Mouse (Mus musculus): ENCODE results near the gene Pdia2. TPM values are rescaled to one million over a fixed set of nuclear protein-coding genes. Genes with fewer than 3 reads are reported as not detected.

The Pdia2 gene
- polyA plus RNA-seq, 1 experiment from 2014 or later, result 0.32 TPM

DNA sequence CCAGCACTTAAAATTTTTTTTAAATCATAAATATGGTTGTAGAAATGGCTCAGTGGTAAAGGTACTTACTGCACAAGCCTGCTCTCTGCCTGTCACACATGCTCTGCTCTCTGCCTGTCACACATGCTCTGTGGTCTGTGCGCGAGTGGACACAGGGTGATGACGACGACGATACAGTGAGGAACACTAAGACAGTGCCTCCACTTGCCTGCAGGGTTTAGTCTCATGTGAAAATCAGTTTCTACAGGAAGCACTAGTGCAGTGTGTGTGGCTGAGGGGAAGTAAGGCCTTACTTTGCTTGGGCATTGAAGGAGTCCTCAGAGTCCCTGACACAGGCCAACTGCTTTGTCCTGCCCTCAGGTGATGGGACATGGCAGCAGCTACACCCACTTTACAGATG lies 30.9 kb upstream of the Pdia2 start:
- H3K9me3 ChIP-seq (replicated peaks), result no peaks in the 10 kb centered on the region

DNA sequence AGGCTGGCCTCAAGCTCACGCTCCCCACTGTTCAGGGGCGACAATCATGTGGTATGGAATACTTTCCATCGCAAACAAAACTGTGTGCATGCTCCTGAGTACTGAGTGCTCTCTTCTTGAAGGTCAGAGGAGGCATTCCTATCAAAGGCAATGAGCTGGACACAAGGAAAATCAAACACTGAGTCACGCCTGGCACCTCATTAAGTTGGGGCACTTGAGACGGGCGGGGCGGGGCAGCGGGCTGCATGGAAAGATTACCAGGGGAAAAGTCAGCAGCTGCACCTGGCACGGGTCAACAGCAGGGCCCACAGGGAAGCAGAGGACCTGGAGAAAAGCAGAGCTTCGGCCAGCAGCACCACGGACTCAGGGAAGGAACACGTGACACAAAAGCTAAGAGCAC lies 26.3 kb upstream of the Pdia2 start:
- Histone ChIP-seq H3K27ac (no peak overlapping the region), H3K9me3 (replicated peaks) (no peaks in the 10 kb centered on the region), H3K36me3 (peaks cover under 1% of the 10 kb centered on the region; the same call in 1 of the 2 replicates), H3K4me2 (replicated peaks) (no peak overlapping the region), H3K27me3 (no peaks in the 10 kb centered on the region), H3K4me1 (no peaks in the 10 kb centered on the region), H3K4me3 (no peak overlapping the region), H3K9ac (no peak overlapping the region)
- 82% methylated on average over 12 of the region's 12 CpGs for WGBS
- no peak for ATAC-seq (ENCODE audit: low FRiP score)

More for the DNA sequence above, 30.9 kb upstream of the Pdia2 start:
- no peak overlapping the region for H3K27ac ChIP-seq
- no peaks in the 10 kb centered on the region for H3K36me3 ChIP-seq
- no peak overlapping the region for H3K4me3 ChIP-seq
- 94% methylated on average over 5 of the region's 5 CpGs for WGBS
- H3K9ac ChIP-seq, result no peak overlapping the region
- no peaks in the 10 kb centered on the region for H3K4me1 ChIP-seq
- H3K27me3 ChIP-seq, result no peaks in the 10 kb centered on the region
- ATAC-seq (ENCODE audit: low FRiP score), result no peak
- no peak overlapping the region for H3K4me2 ChIP-seq (replicated peaks)

DNA sequence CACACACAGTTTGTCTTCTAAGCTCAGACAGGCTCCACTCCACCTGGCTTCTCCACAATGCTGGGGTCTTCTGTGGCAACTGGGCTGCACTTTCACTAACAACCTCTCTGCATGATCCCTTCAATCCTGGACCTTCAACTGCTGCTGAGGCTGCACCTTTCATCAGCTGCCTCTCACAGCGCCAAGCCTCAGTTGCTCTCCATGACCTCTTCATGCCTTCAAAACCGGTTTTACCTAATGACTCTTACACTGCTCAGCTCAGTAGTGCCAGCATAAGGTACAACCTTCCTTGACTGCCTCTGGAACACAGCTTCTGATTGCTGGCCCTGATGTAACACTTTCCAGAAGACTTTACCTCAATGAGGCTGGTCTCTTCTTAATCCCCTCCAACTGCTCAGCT lies 22.6 kb upstream of the Pdia2 start:
- 73% methylated on average over 2 of the region's 2 CpGs for WGBS
- no peaks in the 10 kb centered on the region for H3K4me1 ChIP-seq
- H3K9me3 ChIP-seq (replicated peaks), result no peaks in the 10 kb centered on the region
- no peak overlapping the region for H3K9ac ChIP-seq
- H3K27me3 ChIP-seq, result no peaks in the 10 kb centered on the region
- ATAC-seq (ENCODE audit: low FRiP score), result no peak
- H3K4me3 ChIP-seq, result no peak overlapping the region
- no peak overlapping the region for H3K27ac ChIP-seq
- H3K4me2 ChIP-seq (replicated peaks), result no peak overlapping the region
- peaks cover 13% of the 10 kb centered on the region for H3K36me3 ChIP-seq

DNA sequence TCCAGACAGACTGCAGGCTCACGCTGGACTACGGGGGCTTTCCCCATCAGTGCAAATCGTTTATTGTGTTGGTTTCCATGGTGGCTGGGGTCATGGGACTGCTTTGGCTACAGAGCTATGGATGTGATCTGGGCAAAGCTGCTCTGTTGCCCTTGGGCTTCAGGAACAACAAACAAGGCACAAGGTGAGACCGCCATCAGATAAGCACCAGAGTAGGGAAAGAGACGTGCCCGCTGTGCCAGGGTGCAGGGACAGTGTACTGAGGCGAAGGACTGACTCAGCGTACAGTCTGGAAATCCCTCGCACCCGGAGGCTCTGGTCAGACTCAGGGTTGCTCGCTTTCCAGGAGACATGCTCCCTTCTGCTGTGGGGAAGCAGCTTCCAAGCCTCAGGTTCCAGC lies 13.8 kb upstream of the Pdia2 start:
- Histone ChIP-seq H3K27me3 (no peaks in the 10 kb centered on the region), H3K4me1 (no peaks in the 10 kb centered on the region), H3K27ac (no peak overlapping the region), H3K9me3 (replicated peaks) (no peaks in the 10 kb centered on the region), H3K36me3 (peaks cover 13% of the 10 kb centered on the region; the same call in 1 of the 2 replicates), H3K4me2 (replicated peaks) (no peak overlapping the region), H3K9ac (no peak overlapping the region), H3K4me3 (no peak overlapping the region)
- ATAC-seq (ENCODE audit: low FRiP score), result no peak
- WGBS, result 90% methylated on average over 11 of the region's 11 CpGs

DNA sequence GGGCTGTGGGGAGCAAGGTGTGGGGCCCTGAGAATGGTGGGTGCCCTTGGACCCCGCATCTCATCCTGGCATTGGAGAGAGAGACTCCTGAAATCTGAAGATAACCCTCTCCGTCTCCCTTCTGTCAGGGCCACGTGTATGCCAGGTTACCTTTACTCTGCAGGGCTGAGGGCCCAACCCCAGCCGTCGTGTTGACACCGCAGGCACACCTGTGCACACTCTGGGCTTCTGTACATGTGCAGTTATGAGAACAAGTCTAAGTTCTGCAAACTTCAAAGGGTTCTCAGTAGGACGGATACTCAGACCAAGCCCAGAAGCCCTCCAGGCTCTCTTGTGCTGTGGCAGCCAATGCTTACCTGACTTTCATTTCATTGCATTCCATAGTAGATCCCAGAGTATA lies 13.4 kb upstream of the Pdia2 start:
- 95% methylated on average over 7 of the region's 7 CpGs for WGBS

DNA sequence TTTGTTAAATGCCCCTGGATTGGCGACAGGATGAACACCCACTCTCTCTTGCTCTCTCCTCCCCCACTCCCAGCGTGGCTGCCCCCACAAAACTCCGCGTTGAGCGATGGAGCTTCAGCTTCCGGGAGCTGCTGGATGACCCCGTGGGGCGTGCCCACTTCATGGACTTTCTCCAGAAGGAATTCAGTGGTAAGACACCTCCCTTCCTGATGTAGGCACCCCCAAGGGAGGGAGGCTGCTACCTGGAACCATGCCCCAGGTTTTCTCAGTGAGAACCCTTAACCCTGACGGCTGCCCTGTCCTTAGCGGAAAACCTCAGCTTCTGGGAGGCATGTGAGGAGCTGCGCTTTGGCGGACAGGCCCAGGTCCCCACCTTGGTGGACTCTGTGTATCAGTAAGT lies 8.8 kb upstream of the Pdia2 start, which contains the start of gene Arhgdig:
TSS of gene Arhgdig (minus strand) at position 101 of the 400 bp plus-strand sequence.
- H3K27me3 ChIP-seq, result peaks cover 32% of the 10 kb centered on the region
- peaks cover 14% of the 10 kb centered on the region for H3K4me1 ChIP-seq
- ATAC-seq (ENCODE audit: low FRiP score), result no peak
- no peaks in the 10 kb centered on the region for H3K36me3 ChIP-seq
- no peaks in the 10 kb centered on the region for H3K9me3 ChIP-seq (replicated peaks)
- no peak within 1 kb of the TSS for H3K27ac ChIP-seq
- H3K9ac ChIP-seq, result no peak within 1 kb of the TSS
- no peak within 1 kb of the TSS for H3K4me3 ChIP-seq
- H3K4me2 ChIP-seq (replicated peaks), result no peak within 1 kb of the TSS
- WGBS, result 89% methylated on average over 12 of the region's 12 CpGs

More for the DNA sequence above, 13.4 kb upstream of the Pdia2 start:
- Histone ChIP-seq H3K4me1 (no peaks in the 10 kb centered on the region), H3K9me3 (replicated peaks) (no peaks in the 10 kb centered on the region), H3K27me3 (no peaks in the 10 kb centered on the region), H3K4me3 (no peak overlapping the region), H3K36me3 (peaks cover 12% of the 10 kb centered on the region; the same call in 1 of the 2 replicates), H3K9ac (no peak overlapping the region), H3K4me2 (replicated peaks) (no peak overlapping the region), H3K27ac (no peak overlapping the region)
- no peak for ATAC-seq (ENCODE audit: low FRiP score)

DNA sequence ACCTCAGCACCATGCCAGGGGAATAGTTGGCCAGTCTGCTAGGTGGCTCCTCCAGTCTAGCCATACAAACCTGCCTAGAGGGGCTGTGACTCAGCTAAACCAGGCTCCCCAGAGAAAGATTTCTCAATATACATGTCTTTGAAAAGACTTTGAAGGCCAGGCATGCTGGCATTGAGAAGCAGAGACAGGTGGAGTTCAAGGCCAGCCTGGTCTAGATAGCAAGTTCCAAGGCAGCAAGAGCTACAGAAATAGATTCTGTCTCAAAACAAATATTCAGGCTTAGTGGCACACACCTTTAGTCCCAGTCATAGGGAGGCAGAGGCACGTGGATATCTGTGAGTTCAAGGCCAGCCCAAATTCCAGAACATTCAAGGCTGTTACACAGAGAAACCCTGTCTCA lies 7.5 kb upstream of the Pdia2 start:
- WGBS, result 77% methylated on average over 1 of the region's 1 CpGs
- Histone ChIP-seq H3K4me3 (no peak overlapping the region), H3K4me2 (replicated peaks) (no peak overlapping the region), H3K27me3 (peaks cover 45% of the 10 kb centered on the region), H3K36me3 (no peaks in the 10 kb centered on the region), H3K9me3 (replicated peaks) (peaks cover 4% of the 10 kb centered on the region; the same call in 1 of the 2 replicates), H3K4me1 (peaks cover 20% of the 10 kb centered on the region), H3K27ac (no peak overlapping the region), H3K9ac (no peak overlapping the region)
- no peak for ATAC-seq (ENCODE audit: low FRiP score)

DNA sequence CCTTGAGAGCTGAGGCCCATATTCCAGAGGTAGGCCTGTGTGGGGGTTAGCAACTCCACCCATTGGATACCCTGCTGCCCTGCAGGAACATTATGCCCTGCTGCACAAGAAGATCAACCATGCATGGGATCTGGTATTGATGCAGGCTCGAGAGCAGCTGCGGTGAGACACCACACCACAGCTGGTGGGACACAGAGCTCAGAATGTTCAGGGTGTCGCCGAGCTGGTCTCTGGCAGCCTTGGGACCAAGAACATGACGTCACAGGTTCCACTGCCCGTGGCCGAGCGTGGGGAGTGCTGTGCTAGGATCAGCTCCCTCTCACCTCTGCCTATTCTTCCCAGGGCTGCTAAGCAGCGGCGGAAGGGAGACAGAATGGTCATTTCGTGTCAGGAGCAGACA lies 5.9 kb upstream of the Pdia2 start:
- ATAC-seq (ENCODE audit: low FRiP score), result no peak
- H3K4me1 ChIP-seq, result peaks cover 32% of the 10 kb centered on the region
- WGBS, result 29% methylated on average over 11 of the region's 11 CpGs
- peaks cover 4% of the 10 kb centered on the region; the same call in 1 of the 2 replicates for H3K9me3 ChIP-seq (replicated peaks)
- H3K27me3 ChIP-seq, result peaks cover 60% of the 10 kb centered on the region
- H3K9ac ChIP-seq, result no peak overlapping the region
- H3K4me3 ChIP-seq, result no peak overlapping the region
- no peak overlapping the region for H3K27ac ChIP-seq
- no peaks in the 10 kb centered on the region for H3K36me3 ChIP-seq
- no peak overlapping the region for H3K4me2 ChIP-seq (replicated peaks)

DNA sequence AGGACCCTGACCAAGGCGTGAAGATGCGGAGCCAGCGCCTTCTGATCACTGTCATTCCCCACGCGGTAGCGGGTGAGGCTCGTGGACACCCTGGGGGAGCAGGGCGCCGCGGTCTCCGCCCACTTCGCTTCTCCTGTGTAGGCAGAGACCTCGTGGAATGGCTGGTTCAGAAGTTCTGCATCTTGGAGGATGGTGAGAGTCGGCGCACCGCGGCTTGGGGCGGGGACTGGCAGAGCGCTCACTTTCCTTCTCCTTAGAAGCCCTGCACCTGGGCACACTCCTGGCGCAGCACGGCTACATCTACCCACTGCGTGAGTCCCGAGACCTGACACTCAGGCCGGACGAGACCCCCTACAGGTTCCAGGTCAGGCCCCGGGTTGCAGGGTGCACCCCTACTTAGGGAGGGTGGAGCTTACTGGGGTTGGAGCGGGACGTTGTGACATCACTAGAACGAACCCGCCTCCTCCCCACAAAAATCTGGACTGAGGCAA lies 4.5 kb upstream of the Pdia2 start:
- Histone ChIP-seq H3K9me3 (replicated peaks) (peaks cover 4% of the 10 kb centered on the region; the same call in 1 of the 2 replicates), H3K9ac (0 out of 2 replicates have a peak overlapping the region, but pooled peaks have one; percentile 36), H3K4me1 (peaks cover 32% of the 10 kb centered on the region), H3K36me3 (no peaks in the 10 kb centered on the region), H3K4me3 (peak overlapping the region; percentile 32), H3K27me3 (peaks cover 73% of the 10 kb centered on the region), H3K27ac (no peak overlapping the region), H3K4me2 (replicated peaks) (peak overlapping the region; percentile 59)
- 1% methylated on average over 30 of the region's 30 CpGs for WGBS
- no peak for ATAC-seq (ENCODE audit: low FRiP score)

DNA sequence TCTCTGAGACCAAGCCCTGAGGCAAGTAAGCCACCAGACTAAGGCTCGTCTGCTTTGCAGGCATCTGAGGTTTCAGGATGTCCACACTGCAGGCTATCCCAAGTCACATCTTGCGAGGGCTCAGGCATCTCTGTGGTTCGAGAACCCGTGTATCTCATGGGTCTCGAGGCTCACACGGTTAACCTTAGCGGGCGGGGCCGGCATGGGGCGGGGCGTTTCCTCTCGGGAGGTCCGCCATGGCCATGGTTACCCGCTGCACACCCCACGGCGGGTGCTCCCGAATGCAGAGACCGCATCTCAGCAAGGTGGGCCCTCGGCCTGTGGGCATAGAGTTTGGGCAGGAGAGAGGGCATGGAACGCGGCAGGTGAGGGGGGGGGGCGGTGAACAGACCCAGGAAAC lies 3.9 kb upstream of the Pdia2 start, which contains the start of gene Rgs11:
TSS of gene Rgs11 (plus strand) at position 215 of the 400 bp plus-strand sequence.
- Histone ChIP-seq H3K9me3 (replicated peaks) (peaks cover 4% of the 10 kb centered on the region; the same call in 1 of the 2 replicates), H3K27me3 (peaks cover 73% of the 10 kb centered on the region), H3K4me3 (peak within 1 kb of the TSS; percentile 32), H3K4me1 (peaks cover 32% of the 10 kb centered on the region), H3K4me2 (replicated peaks) (peak within 1 kb of the TSS; percentile 95), H3K9ac (0 out of 2 replicates have a peak within 1 kb of the TSS, but pooled peaks have one; percentile 36), H3K36me3 (peaks cover 5% of the 10 kb centered on the region), H3K27ac (no peak within 1 kb of the TSS)
- ATAC-seq (ENCODE audit: low FRiP score), result no peak
- WGBS, result 3% methylated on average over 22 of the region's 22 CpGs

DNA sequence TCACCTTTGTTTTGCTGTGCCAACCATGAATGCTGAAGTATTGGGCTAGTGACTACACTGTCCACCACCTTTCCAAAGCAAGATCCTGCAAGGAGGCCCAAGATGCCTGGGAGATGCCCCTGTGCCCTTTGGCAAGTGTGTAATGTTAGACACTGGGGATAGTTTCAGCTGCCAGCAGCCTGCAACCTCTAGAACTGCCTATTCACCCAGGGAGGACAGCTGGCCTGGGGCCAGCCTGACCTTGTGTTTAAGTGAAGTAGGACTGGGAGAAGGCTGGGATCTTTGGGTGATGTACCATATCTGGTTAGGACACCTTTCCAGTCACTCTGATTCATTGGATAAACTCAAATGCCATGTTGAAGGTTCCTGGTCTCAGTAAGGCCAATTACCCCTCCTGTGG lies 3.1 kb upstream of the Pdia2 start:
- Histone ChIP-seq H3K27me3 (peaks cover 73% of the 10 kb centered on the region), H3K27ac (no peak overlapping the region), H3K4me3 (no peak overlapping the region), H3K4me1 (peaks cover 32% of the 10 kb centered on the region), H3K4me2 (replicated peaks) (0 out of 2 replicates have a peak overlapping the region, but pooled peaks have one; percentile 95), H3K9ac (no peak overlapping the region), H3K36me3 (peaks cover 13% of the 10 kb centered on the region), H3K9me3 (replicated peaks) (peaks cover 4% of the 10 kb centered on the region; the same call in 1 of the 2 replicates)
- no peak for ATAC-seq (ENCODE audit: low FRiP score)

DNA sequence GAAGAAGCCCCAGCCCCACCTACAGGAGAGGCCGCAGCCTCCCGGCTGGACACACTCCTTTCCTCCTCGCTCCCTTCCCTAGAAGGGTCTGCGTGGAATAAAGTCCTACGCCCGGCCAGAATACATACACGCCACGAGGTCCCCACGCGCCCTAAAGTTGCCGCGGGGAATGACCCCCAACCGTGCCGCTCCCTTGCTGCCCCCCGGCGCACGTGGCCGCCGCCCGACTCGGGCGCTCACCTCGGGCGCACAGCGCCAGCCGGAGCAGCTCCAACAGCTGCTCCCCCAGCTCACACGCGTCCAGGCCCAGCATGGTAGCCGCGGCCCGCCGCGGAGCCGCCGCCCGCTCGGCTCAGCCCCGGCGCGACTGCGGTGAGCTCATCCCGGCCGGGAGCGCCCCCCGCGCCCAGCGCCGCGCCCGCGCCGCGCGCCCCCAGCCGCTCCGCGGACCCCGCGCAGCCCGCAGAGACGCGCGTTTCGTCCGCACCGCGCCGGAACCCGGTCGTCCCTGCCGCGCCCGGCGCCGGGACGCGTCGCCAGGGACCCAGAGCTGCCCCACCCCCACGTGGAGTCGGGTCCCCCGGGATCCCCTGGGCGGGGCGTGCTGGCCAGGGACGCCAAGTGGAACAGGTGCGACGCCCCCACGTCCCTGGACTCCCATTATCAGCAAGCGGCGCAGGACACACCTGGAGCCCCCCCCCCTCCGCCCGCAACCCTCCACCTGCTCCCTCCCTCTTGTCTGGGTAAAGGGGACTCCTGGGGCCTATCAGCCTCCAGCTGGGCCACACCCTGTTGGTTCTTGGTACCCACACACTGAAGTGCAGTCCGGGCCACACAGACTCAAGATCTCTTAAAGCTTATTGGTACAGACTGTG lies 2.2 kb upstream of the Pdia2 start:
- H3K9ac ChIP-seq, result peak overlapping the region; percentile 66
- H3K27me3 ChIP-seq, result peaks cover 73% of the 10 kb centered on the region
- 1% methylated on average over 81 of the region's 92 CpGs for WGBS
- peaks cover 32% of the 10 kb centered on the region for H3K4me1 ChIP-seq
- peak; percentile 76 for ATAC-seq (ENCODE audit: low FRiP score)
- H3K27ac ChIP-seq, result no peak overlapping the region
- H3K9me3 ChIP-seq (replicated peaks), result peaks cover 4% of the 10 kb centered on the region; the same call in 1 of the 2 replicates
- peak overlapping the region; percentile 95 for H3K4me2 ChIP-seq (replicated peaks)
- peaks cover 22% of the 10 kb centered on the region for H3K36me3 ChIP-seq
- H3K4me3 ChIP-seq, result peak overlapping the region; percentile 55
